Mouse (Mus musculus): ENCODE data around the gene Olfr890. TPM values are rescaled to one million over a fixed set of nuclear protein-coding genes. Genes with fewer than 3 reads are reported as not detected.
"Not testable (repeated sequence)": the region's sequence is repeated elsewhere in the genome, so short reads cannot be mapped to it uniquely, and the experiment has no call there.

Gene Olfr890
- polyA plus RNA-seq (2015; fragmentation: Nextera tagmentation; extraction: Ambion mirVana): not detected in 2 replicates

DNA sequence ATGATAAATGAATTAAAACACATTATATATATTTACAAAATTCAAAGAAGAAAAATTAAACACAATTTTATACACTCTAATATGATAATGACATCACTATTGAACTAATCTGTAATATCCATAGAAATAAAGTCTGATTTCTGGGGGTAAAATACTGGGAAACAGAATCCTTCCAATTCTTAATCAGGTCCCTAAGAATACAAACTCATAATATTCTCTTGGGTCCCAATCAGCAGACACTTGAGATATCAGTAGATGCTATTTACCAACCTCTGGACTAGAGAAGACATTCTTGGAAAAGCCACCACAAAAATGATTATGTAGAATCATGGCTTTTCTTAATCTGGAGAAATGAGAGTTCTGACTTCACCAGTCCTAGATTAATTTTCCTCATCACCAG, at the start of gene Olfr890:
Gene Olfr890 (plus strand): TSS at position 301 of the 400 bp plus-strand sequence.
- no peaks in the 10 kb centered on the region for H3K36me3 ChIP-seq (ENCODE audit: control insufficient read depth, insufficient read depth, low read length)
- no peaks in the 10 kb centered on the region for H3K27me3 ChIP-seq (replicated peaks; ENCODE audit: control insufficient read depth, insufficient read depth, low read length)
- H3K4me3 ChIP-seq (ENCODE audit: low read length): no peak within 1 kb of the TSS
- no peak for ATAC-seq
- H3K9ac ChIP-seq (ENCODE audit: low read depth, low read length): no peak within 1 kb of the TSS
- no peak within 1 kb of the TSS for H3K4me2 ChIP-seq (ENCODE audit: low read depth, low read length)
- no peaks in the 10 kb centered on the region for H3K9me3 ChIP-seq (ENCODE audit: control insufficient read depth, low read length)
- H3K27ac ChIP-seq (ENCODE audit: low read length): no peak within 1 kb of the TSS
- H3K4me1 ChIP-seq (ENCODE audit: control insufficient read depth, insufficient read depth, low read length): no peaks in the 10 kb centered on the region

DNA sequence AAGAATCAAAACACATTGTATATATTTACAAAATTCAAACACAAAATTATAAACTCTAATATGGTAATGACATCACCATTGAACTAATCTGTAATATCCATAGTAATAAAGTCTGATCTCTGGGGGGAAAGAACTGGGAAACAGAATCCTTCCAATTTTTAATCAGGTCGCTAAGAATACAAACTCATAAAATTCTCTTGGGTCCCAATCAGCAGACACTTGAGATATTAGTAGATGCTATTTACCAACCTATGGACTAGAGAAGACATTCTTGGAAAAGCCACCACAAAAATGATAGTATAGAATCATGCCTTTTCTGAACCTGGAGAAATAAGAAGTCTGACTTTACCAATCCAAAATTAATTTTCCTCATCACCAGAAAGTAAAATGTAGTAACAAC, 34.5 kb upstream of the Olfr890 start, which contains the start of gene Olfr888:
Gene Olfr888 (plus strand): TSS at position 301 of the 400 bp plus-strand sequence.
- WGBS: 83% methylated on average over 1 of the region's 1 CpGs

DNA sequence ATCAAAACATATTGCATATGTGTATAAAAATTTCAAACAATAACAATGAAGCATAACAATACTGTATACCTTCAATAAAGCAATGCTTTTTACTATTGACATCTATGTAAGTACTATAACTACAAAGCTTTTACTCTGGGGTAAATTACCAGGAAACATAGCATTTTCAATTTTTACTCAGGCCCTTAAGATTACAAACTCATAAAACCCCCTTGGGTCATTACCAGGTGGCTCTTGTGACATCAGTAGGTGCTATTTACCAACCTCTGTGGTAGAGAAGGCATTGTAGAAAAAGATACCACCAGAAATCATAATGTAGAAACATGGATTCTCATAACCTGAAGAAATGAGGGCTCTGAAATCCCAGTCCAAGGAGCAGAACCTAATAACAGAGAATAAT, 27.4 kb upstream of the Olfr890 start, which contains the start of gene Olfr889:
Gene Olfr889 (plus strand): TSS at position 301 of the 400 bp plus-strand sequence.
- no peak within 1 kb of the TSS for H3K27ac ChIP-seq (ENCODE audit: low read length)
- no peaks in the 10 kb centered on the region for H3K27me3 ChIP-seq (replicated peaks; ENCODE audit: control insufficient read depth, insufficient read depth, low read length)
- ATAC-seq: no peak
- no peaks in the 10 kb centered on the region for H3K9me3 ChIP-seq (ENCODE audit: control insufficient read depth, low read length)
- H3K9ac ChIP-seq (ENCODE audit: low read depth, low read length): no peak within 1 kb of the TSS
- no peak within 1 kb of the TSS for H3K4me2 ChIP-seq (ENCODE audit: low read depth, low read length)
- no peaks in the 10 kb centered on the region for H3K36me3 ChIP-seq (ENCODE audit: control insufficient read depth, insufficient read depth, low read length)
- no peaks in the 10 kb centered on the region for H3K4me1 ChIP-seq (ENCODE audit: control insufficient read depth, insufficient read depth, low read length)
- H3K4me3 ChIP-seq (ENCODE audit: low read length): no peak within 1 kb of the TSS

More for the DNA sequence above, 34.5 kb upstream of the Olfr890 start, which contains the start of gene Olfr888:
- Histone ChIP-seq H3K4me2 (ENCODE audit: low read depth, low read length) (no peak within 1 kb of the TSS), H3K9ac (ENCODE audit: low read depth, low read length) (no peak within 1 kb of the TSS), H3K27me3 (replicated peaks; ENCODE audit: control insufficient read depth, insufficient read depth, low read length) (no peaks in the 10 kb centered on the region), H3K4me3 (ENCODE audit: low read length) (no peak within 1 kb of the TSS), H3K27ac (ENCODE audit: low read length) (no peak within 1 kb of the TSS), H3K4me1 (ENCODE audit: control insufficient read depth, insufficient read depth, low read length) (no peaks in the 10 kb centered on the region), H3K9me3 (ENCODE audit: control insufficient read depth, low read length) (no peaks in the 10 kb centered on the region), H3K36me3 (ENCODE audit: control insufficient read depth, insufficient read depth, low read length) (no peaks in the 10 kb centered on the region)
- no peak for ATAC-seq

DNA sequence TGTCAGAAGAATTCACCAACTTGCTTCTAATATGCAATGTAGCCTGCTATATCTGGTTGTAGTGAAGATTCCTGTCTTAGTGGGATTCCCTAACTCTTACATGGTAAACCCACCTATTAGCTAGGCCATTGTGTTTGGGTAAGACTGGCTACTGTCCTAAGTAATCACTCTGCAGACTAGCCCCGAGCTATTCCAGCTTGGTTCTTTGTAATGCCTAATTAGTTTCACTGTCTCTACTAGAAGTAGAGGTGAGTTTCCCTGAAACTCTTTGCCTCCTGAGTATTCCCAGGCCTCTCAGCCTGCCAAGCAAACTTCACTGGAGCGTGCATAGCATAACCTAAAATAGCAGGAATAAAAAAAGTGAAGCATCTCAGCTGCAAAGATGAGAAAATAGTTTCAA, 26.0 kb downstream of the Olfr890 start:
- not testable (repeated sequence) for ATAC-seq; H3K9ac ChIP-seq (ENCODE audit: low read depth, low read length); H3K4me3 ChIP-seq (ENCODE audit: low read length); H3K4me1 ChIP-seq (ENCODE audit: control insufficient read depth, insufficient read depth, low read length); H3K36me3 ChIP-seq (ENCODE audit: control insufficient read depth, insufficient read depth, low read length); H3K9me3 ChIP-seq (ENCODE audit: control insufficient read depth, low read length); H3K4me2 ChIP-seq (ENCODE audit: low read depth, low read length); H3K27me3 ChIP-seq (replicated peaks; ENCODE audit: control insufficient read depth, insufficient read depth, low read length); H3K27ac ChIP-seq (ENCODE audit: low read length)
- 54% methylated on average over 2 of the region's 2 CpGs for WGBS

DNA sequence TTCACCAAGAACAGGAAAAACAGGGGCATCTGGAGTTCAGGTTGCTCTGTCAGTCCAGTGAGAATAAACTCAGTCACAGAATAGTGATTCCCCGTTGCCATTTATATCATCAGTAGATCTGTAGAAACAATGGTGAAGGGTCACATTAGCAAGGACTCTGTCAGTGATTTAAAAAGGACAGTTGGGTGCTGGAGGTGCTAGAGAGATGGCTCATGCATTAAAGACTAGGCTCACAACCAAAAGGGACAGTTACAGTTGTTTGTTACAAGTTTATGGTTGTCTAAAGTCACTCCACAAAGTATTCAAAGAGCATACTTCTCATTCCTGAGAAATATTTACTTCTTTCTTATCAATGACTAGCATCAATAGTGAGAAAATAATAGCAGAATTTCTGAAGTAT, 38.4 kb downstream of the Olfr890 start, which contains the start of gene Olfr891:
Gene Olfr891 (minus strand): TSS at position 101 of the 400 bp plus-strand sequence.
- Histone ChIP-seq H3K9me3 (ENCODE audit: control insufficient read depth, low read length) (peaks cover 8% of the 10 kb centered on the region; the same call in 1 of the 2 replicates), H3K4me2 (ENCODE audit: low read depth, low read length) (no peak within 1 kb of the TSS), H3K9ac (ENCODE audit: low read depth, low read length) (no peak within 1 kb of the TSS), H3K4me3 (ENCODE audit: low read length) (no peak within 1 kb of the TSS), H3K27ac (ENCODE audit: low read length) (no peak within 1 kb of the TSS), H3K36me3 (ENCODE audit: control insufficient read depth, insufficient read depth, low read length) (no peaks in the 10 kb centered on the region), H3K4me1 (ENCODE audit: control insufficient read depth, insufficient read depth, low read length) (no peaks in the 10 kb centered on the region), H3K27me3 (replicated peaks; ENCODE audit: control insufficient read depth, insufficient read depth, low read length) (no peaks in the 10 kb centered on the region)
- ATAC-seq: no peak
- WGBS: 78% methylated on average over 1 of the region's 1 CpGs

Other genes with a start within 250 kb of the Olfr890 start
- not detected in 2 replicates for gene Olfr145, start 245.8 kb upstream of the Olfr890 start, polyA plus RNA-seq (2015; fragmentation: Nextera tagmentation; extraction: Ambion mirVana)
- not detected in 2 replicates for gene Olfr878, start 224.7 kb upstream of the Olfr890 start, polyA plus RNA-seq (2015; fragmentation: Nextera tagmentation; extraction: Ambion mirVana)
- gene Olfr881, start 150.7 kb upstream of the Olfr890 start, polyA plus RNA-seq (2015; fragmentation: Nextera tagmentation; extraction: Ambion mirVana): not detected in 2 replicates
- not detected in 2 replicates for gene Olfr883, start 116.7 kb upstream of the Olfr890 start, polyA plus RNA-seq (2015; fragmentation: Nextera tagmentation; extraction: Ambion mirVana)
- not detected in 2 replicates for gene Olfr884, start 96.0 kb upstream of the Olfr890 start, polyA plus RNA-seq (2015; fragmentation: Nextera tagmentation; extraction: Ambion mirVana)
- not detected in 2 replicates for gene Olfr885, start 81.2 kb upstream of the Olfr890 start, polyA plus RNA-seq (2015; fragmentation: Nextera tagmentation; extraction: Ambion mirVana)
- gene Olfr887, start 58.4 kb upstream of the Olfr890 start, polyA plus RNA-seq (2015; fragmentation: Nextera tagmentation; extraction: Ambion mirVana): not detected in 2 replicates
- gene Olfr888, start 34.4 kb upstream of the Olfr890 start, polyA plus RNA-seq (2015; fragmentation: Nextera tagmentation; extraction: Ambion mirVana): not detected in 2 replicates
- gene Olfr889, start 27.3 kb upstream of the Olfr890 start, polyA plus RNA-seq (2015; fragmentation: Nextera tagmentation; extraction: Ambion mirVana): 0.04 TPM in 2 replicates
- not detected in 2 replicates for gene Olfr891, start 38.3 kb downstream of the Olfr890 start, polyA plus RNA-seq (2015; fragmentation: Nextera tagmentation; extraction: Ambion mirVana)
- gene Olfr893, start 65.8 kb downstream of the Olfr890 start, polyA plus RNA-seq (2015; fragmentation: Nextera tagmentation; extraction: Ambion mirVana): not detected in 2 replicates
- not detected in 2 replicates for gene Olfr894, start 75.5 kb downstream of the Olfr890 start, polyA plus RNA-seq (2015; fragmentation: Nextera tagmentation; extraction: Ambion mirVana)
- gene Olfr143, start 110.3 kb downstream of the Olfr890 start, polyA plus RNA-seq (2015; fragmentation: Nextera tagmentation; extraction: Ambion mirVana): not detected in 2 replicates
- not detected in 2 replicates for gene Olfr895, start 125.3 kb downstream of the Olfr890 start, polyA plus RNA-seq (2015; fragmentation: Nextera tagmentation; extraction: Ambion mirVana)
- gene Olfr896-ps1, start 148.6 kb downstream of the Olfr890 start, polyA plus RNA-seq (2015; fragmentation: Nextera tagmentation; extraction: Ambion mirVana): not detected in 2 replicates
- not detected in 2 replicates for gene Olfr25, start 186.5 kb downstream of the Olfr890 start, polyA plus RNA-seq (2015; fragmentation: Nextera tagmentation; extraction: Ambion mirVana)
- not detected in 2 replicates for gene Olfr898, start 205.9 kb downstream of the Olfr890 start, polyA plus RNA-seq (2015; fragmentation: Nextera tagmentation; extraction: Ambion mirVana)
- gene Olfr250, start 224.4 kb downstream of the Olfr890 start, polyA plus RNA-seq (2015; fragmentation: Nextera tagmentation; extraction: Ambion mirVana): not detected in 2 replicates
- not detected in 2 replicates for gene Olfr251, start 234.6 kb downstream of the Olfr890 start, polyA plus RNA-seq (2015; fragmentation: Nextera tagmentation; extraction: Ambion mirVana)